ENCODE assay signal across 19 mouse cellular contexts in the genomic region with DNA sequence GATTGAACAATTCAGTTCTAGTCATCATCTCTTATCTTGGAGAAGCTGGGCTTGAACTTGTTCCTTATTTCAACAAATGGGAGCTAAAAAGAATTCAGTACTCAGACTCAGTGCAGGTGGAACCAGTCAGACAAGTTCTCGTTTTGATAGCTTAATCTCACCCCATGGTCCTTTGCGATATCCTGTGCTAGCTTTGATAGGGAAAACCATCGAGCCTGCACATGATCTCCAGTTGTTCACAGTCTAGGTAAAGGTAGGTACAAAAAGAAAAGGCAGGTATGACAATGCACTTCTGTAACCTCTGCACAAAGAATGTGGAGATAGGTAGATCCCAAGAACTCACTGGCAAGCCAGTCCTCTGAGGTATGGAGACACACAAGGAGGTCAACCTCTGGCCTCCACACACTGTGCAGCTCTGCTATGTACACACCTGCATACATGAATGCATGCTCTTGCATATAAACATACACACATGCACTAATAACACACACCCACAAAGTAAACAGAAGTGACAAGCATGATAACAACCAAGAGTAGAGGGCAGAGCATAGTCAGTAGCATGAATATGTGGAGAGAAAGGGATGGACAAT.
"Had no signal": no experiment of that assay in that cellular context is flagged by ENCODE, and none has a peak within 500 bp of the region (broad histone marks: within the 10 kb centered on the region; RNA-seq: fewer than 3 reads in every experiment).

No protein-coding gene starts in this region.

- H3K4me2 ChIP-seq: hindbrain, embryonic 12.5 days; limb, embryonic 13.5 days; liver, embryonic 11.5 days; liver, embryonic 15.5 days; lung, embryonic 15.5 days; midbrain, embryonic 12.5 days; neural tube, embryonic 15.5 days had no signal

- H3K36me3 ChIP-seq: hindbrain, embryonic 12.5 days; limb, embryonic 13.5 days; liver, embryonic 15.5 days; lung, embryonic 15.5 days; midbrain, embryonic 12.5 days; neural tube, embryonic 15.5 days had no signal

- H3K27ac ChIP-seq: hindbrain, embryonic 12.5 days; limb, embryonic 13.5 days; liver, embryonic 15.5 days; lung, embryonic 15.5 days; macrophage; midbrain, embryonic 12.5 days; neural tube, embryonic 15.5 days had no signal

- DNase-seq: kidney, adult 8-10 months; kidney, postnatal 25 days; layer of hippocampus, adult 9-11 months; layer of hippocampus, postnatal 36 days; lung, postnatal 14 days; right cerebral cortex, adult 18-20 months; right cerebral cortex, postnatal 25 days; thymus, postnatal 4 days had no signal

- H3K9me3 ChIP-seq: hindbrain, embryonic 12.5 days; limb, embryonic 13.5 days; liver, embryonic 15.5 days; lung, embryonic 15.5 days; midbrain, embryonic 12.5 days; neural tube, embryonic 15.5 days had no signal

- H3K4me1 ChIP-seq: hindbrain, embryonic 12.5 days; liver, embryonic 15.5 days; lung, embryonic 15.5 days; megakaryocyte, embryonic 14.5 days; midbrain, embryonic 12.5 days; neural tube, embryonic 15.5 days had no signal

- H3K27me3 ChIP-seq: hindbrain, embryonic 12.5 days; liver, embryonic 15.5 days; lung, embryonic 15.5 days; megakaryocyte, embryonic 14.5 days; midbrain, embryonic 12.5 days; neural tube, embryonic 15.5 days had no signal

- H3K4me3 ChIP-seq: hindbrain, embryonic 12.5 days; limb, embryonic 13.5 days; liver, embryonic 15.5 days; lung, embryonic 15.5 days; megakaryocyte, embryonic 14.5 days; midbrain, embryonic 12.5 days; neural tube, embryonic 15.5 days had no signal

- ATAC-seq: hindbrain, embryonic 16.5 days; inflammation-experienced regulatory T-cells, adult 6 months had no signal

- H3K9ac ChIP-seq: hindbrain, embryonic 12.5 days; limb, embryonic 13.5 days; liver, embryonic 15.5 days; lung, embryonic 15.5 days; midbrain, embryonic 12.5 days; neural tube, embryonic 15.5 days had no signal
